Mouse (Mus musculus): Measurements from ENCODE around the gene Myh11. TPM values are rescaled to one million over a fixed set of nuclear protein-coding genes. Genes with fewer than 3 reads are reported as not detected.
"Not testable (repeated sequence)": the region's sequence is repeated elsewhere in the genome, so short reads cannot be mapped to it uniquely, and the experiment has no call there.

Myh11 gene
- polyA plus RNA-seq, 2 experiments, result 1.2 to 1.5 TPM

DNA sequence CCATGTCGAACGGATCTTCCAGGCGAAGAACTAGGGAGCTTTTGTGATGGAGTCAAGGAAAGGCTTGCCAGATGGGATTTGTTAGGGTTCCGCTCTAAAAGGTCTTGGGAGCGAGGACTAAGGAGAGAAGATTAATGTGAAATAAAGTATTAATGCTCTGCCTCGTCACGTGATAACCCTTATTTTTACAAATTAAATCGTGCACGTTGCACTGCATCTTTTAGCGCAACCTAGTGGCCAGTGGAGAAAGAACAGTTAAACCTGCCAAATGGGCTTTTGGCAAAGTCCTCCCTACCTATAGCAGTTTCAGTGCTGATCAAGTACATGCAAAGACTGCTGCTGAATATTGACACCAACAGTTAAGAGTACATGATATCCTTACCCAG lies 131.4 kb downstream of the Myh11 start:
- under 1% methylated on average over 10 of the region's 10 CpGs for WGBS
- Histone ChIP-seq H3K36me3 (ENCODE audit: control insufficient read depth, insufficient read depth, low read length) (no peaks in the 10 kb centered on the region), H3K9ac (ENCODE audit: low read depth, low read length, severe bottlenecking) (peak overlapping the region; percentile 73), H3K4me2 (replicated peaks; ENCODE audit: low read depth, low read length, severe bottlenecking) (peak overlapping the region; percentile 74), H3K9me3 (ENCODE audit: control insufficient read depth, low read length) (no peaks in the 10 kb centered on the region), H3K27ac (replicated peaks; ENCODE audit: low read depth, low read length) (peak overlapping the region; percentile 99), H3K4me3 (replicated peaks; ENCODE audit: low read length) (peak overlapping the region; percentile 79), H3K27me3 (ENCODE audit: control insufficient read depth, insufficient read depth, low read length) (no peaks in the 10 kb centered on the region), H3K4me1 (ENCODE audit: control insufficient read depth, insufficient read depth, low read length) (peaks cover 18% of the 10 kb centered on the region)
- peak; percentile 25 for ATAC-seq (ENCODE audit: low FRiP score, low read depth)
- TF ChIP-seq POLR2A (IDR thresholded peaks at IDR 0.05; ENCODE audit: borderline replicate concordance, extremely low read depth, insufficient read depth, insufficient read length), result no peak
- peak; percentile 94 for DNase-seq (ENCODE audit: low spot score)

DNA sequence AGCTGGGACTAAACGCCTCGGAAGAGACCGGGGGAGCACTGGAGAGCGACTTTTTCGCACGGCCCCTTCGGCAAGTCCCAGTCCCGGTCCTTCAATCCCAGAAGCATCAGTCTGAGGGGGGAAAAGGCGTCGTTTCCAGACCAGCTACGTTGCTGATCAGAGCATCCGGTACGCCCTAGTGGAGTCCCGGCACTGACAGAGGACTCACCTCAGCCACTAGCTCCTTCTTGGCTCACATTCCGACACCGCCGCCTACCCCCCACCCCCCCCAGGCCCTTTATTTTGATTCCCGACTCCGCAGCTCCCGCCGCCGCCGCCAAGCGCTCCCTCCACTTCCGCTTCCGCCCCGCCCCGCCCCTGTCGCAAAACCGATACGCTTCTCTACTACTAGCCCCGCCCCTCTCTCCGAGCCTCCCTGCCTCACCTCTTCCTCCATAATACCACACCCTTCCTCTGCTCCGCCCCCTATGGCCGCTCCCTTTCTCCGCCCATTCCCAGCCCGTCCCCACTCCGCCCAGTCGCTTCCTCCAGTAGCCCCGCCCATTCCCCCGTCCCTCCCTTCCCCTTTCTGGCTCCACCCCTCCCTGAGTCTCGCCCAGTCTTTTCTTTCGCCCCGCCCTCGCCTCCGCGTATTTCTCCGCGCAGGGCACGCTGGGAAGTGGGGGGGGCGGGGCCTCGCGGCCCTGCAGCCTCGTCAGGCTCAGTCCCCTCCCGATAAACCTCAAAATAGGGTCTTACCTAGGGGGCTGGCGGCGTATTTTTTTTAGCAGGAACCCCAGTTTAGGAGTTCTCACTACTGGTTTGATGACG lies 132.0 kb downstream of the Myh11 start:
- H3K4me3 ChIP-seq (replicated peaks; ENCODE audit: low read length), result peak overlapping the region; percentile 79
- peak overlapping the region; percentile 99 for H3K27ac ChIP-seq (replicated peaks; ENCODE audit: low read depth, low read length)
- H3K27me3 ChIP-seq (ENCODE audit: control insufficient read depth, insufficient read depth, low read length), result no peaks in the 10 kb centered on the region
- H3K4me1 ChIP-seq (ENCODE audit: control insufficient read depth, insufficient read depth, low read length), result peaks cover 12% of the 10 kb centered on the region
- H3K4me2 ChIP-seq (replicated peaks; ENCODE audit: low read depth, low read length, severe bottlenecking), result peak overlapping the region; percentile 74
- H3K9me3 ChIP-seq (ENCODE audit: control insufficient read depth, low read length), result no peaks in the 10 kb centered on the region
- H3K9ac ChIP-seq (ENCODE audit: low read depth, low read length, severe bottlenecking), result peak overlapping the region; percentile 80
- TF ChIP-seq POLR2A (IDR thresholded peaks at IDR 0.05; ENCODE audit: borderline replicate concordance, extremely low read depth, insufficient read depth, insufficient read length), result peak; percentile 98; the same call in 1 of the 2 replicates
- no peaks in the 10 kb centered on the region for H3K36me3 ChIP-seq (ENCODE audit: control insufficient read depth, insufficient read depth, low read length)
- peak; percentile 99 for DNase-seq (ENCODE audit: low spot score)
- WGBS, result under 1% methylated on average over 51 of the region's 58 CpGs
- peak; percentile 93 for ATAC-seq (ENCODE audit: low FRiP score, low read depth)

DNA sequence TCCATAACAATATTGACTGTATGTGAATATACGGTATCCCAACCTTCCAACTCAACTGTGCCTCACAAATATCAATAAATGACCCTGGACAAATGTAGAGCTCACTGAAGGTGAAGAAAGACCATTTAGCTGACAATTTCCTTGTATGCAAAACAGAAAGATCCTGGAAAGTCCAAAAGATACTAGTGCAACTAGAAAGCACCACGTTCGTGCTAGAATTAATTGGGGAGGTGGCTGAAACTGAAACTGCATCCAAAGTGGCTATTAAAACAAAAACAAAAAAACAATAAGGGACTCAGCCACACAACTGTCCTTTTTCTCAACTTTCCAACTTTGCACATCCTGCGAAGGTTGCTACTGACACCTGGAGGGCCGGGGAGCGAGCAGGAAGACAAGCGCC lies 132.6 kb downstream of the Myh11 start:
- TF ChIP-seq POLR2A (IDR thresholded peaks at IDR 0.05; ENCODE audit: borderline replicate concordance, extremely low read depth, insufficient read depth, insufficient read length), result no peak
- DNase-seq (ENCODE audit: low spot score) (no peak), ATAC-seq (ENCODE audit: low FRiP score, low read depth) (no peak)
- Histone ChIP-seq H3K4me1 (ENCODE audit: control insufficient read depth, insufficient read depth, low read length) (peaks cover 8% of the 10 kb centered on the region), H3K4me2 (replicated peaks; ENCODE audit: low read depth, low read length, severe bottlenecking) (peak overlapping the region; percentile 69), H3K9me3 (ENCODE audit: control insufficient read depth, low read length) (no peaks in the 10 kb centered on the region), H3K27ac (replicated peaks; ENCODE audit: low read depth, low read length) (no peak overlapping the region; the same call in 1 of the 2 replicates), H3K36me3 (ENCODE audit: control insufficient read depth, insufficient read depth, low read length) (peaks cover 4% of the 10 kb centered on the region), H3K27me3 (ENCODE audit: control insufficient read depth, insufficient read depth, low read length) (no peaks in the 10 kb centered on the region), H3K4me3 (replicated peaks; ENCODE audit: low read length) (peak overlapping the region; percentile 79), H3K9ac (ENCODE audit: low read depth, low read length, severe bottlenecking) (peak overlapping the region; percentile 80)
- 13% methylated on average over 5 of the region's 7 CpGs for WGBS

DNA sequence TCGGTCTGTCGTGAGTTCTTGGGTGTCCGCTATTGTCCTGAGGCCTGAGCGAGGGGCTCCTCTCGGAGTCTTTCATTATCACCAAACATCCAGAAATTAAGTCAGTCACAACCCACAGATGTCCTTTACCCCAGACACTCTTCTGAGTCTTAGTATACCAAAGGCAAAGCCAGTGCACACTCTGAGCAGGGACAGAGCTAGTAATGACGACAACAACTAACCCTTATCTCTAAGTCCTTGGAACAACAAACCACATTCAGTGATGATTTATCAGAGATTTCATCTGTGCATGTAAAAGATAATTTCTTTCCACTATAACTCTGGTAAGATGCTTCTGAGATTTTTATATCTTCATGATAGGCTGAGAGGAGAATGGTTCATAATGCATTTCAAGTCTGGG lies 134.9 kb downstream of the Myh11 start:
- H3K9me3 ChIP-seq (ENCODE audit: control insufficient read depth, low read length), result no peaks in the 10 kb centered on the region
- no peak for ATAC-seq (ENCODE audit: low FRiP score, low read depth)
- no peak for TF ChIP-seq POLR2A (IDR thresholded peaks at IDR 0.05; ENCODE audit: borderline replicate concordance, extremely low read depth, insufficient read depth, insufficient read length)
- H3K4me2 ChIP-seq (replicated peaks; ENCODE audit: low read depth, low read length, severe bottlenecking), result no peak overlapping the region
- DNase-seq (ENCODE audit: low spot score), result no peak
- H3K4me1 ChIP-seq (ENCODE audit: control insufficient read depth, insufficient read depth, low read length), result peaks cover 8% of the 10 kb centered on the region
- no peak overlapping the region for H3K27ac ChIP-seq (replicated peaks; ENCODE audit: low read depth, low read length)
- WGBS, result 96% methylated on average over 5 of the region's 6 CpGs
- H3K9ac ChIP-seq (ENCODE audit: low read depth, low read length, severe bottlenecking), result no peak overlapping the region
- peaks cover 27% of the 10 kb centered on the region for H3K36me3 ChIP-seq (ENCODE audit: control insufficient read depth, insufficient read depth, low read length)
- H3K4me3 ChIP-seq (replicated peaks; ENCODE audit: low read length), result no peak overlapping the region
- no peaks in the 10 kb centered on the region for H3K27me3 ChIP-seq (ENCODE audit: control insufficient read depth, insufficient read depth, low read length)

DNA sequence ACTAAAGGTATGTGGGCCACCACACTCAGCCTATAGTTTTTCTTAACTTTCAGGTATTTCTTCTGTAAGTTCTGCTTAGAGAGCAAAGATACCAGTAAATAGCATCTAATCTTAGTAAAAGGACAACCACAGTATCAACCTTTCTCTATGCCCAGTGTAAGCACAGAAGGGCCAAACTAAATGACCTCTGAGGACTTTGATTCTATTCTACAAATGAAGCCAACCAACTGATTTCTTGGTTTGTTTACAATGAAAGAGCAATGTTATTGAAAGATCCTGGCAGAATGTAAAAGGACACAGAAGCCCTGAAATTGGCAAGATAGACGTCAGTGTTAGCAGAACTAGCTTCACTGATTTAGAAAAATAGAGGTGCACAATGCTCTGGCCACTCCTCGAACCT lies 135.5 kb downstream of the Myh11 start:
- not testable (repeated sequence) for ATAC-seq (ENCODE audit: low FRiP score, low read depth); H3K9me3 ChIP-seq (ENCODE audit: control insufficient read depth, low read length); H3K4me2 ChIP-seq (replicated peaks; ENCODE audit: low read depth, low read length, severe bottlenecking); H3K4me3 ChIP-seq (replicated peaks; ENCODE audit: low read length); H3K4me1 ChIP-seq (ENCODE audit: control insufficient read depth, insufficient read depth, low read length); H3K9ac ChIP-seq (ENCODE audit: low read depth, low read length, severe bottlenecking); H3K27ac ChIP-seq (replicated peaks; ENCODE audit: low read depth, low read length); H3K27me3 ChIP-seq (ENCODE audit: control insufficient read depth, insufficient read depth, low read length); DNase-seq (ENCODE audit: low spot score)
- H3K36me3 ChIP-seq (ENCODE audit: control insufficient read depth, insufficient read depth, low read length), result peaks cover 33% of the 10 kb centered on the region
- 89% methylated on average over 1 of the region's 2 CpGs for WGBS
